Mouse (Mus musculus) activated CD4-positive, CD25-positive, alpha-beta regulatory T cell, adult 9 weeks (primary cell): Measurements from ENCODE around the gene Wdr43. TPM values are rescaled to one million over a fixed set of nuclear protein-coding genes. Genes with fewer than 3 reads are reported as not detected.

ENCODE experiments used
- polyA plus RNA-seq: library from polyadenylated mRNA; unstranded; fragments of 100-300 nt; shearing (Covaris generic); gene quantifications from one replicate; pipeline ENCODE4 v1.2.1, GENCODE M21; 2017

The Wdr43 gene
- 134 TPM for polyA plus RNA-seq

GRCm38 (mm10) chr17:71615638-71616318 is at the start of gene Wdr43:
Wdr43 (plus strand) TSS chr17:71615895.

DNA sequence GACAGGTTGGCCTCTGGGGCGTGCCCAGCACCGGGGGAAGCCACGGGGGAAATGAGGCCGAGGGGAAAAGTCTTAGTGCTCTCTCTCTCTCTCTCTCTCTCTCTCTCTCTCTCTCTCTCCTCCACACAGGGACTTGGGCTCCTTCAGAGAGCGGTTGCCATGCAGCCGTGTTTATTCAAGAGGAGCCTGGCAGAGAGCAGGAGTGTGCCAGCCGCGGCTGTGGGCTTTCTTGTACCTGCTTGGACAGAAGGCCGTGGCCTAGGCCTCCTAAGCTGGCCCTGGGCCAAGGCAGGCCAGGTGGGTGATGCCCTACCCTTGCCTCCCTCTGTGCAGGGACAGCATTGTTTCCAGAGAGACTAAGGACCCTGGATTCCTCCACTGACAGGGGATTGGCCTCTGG is 57.4 kb downstream of the Wdr43 start, which contains the start of gene Togaram2:
TSS of gene Togaram2 (plus strand) at position 170 of the 400 bp plus-strand sequence.

Other genes starting within 250 kb of the Wdr43 start
- 2.4 TPM for gene Gm4707, start 156.0 kb upstream of the Wdr43 start, polyA plus RNA-seq
- gene Smchd1, start 140.6 kb upstream of the Wdr43 start, polyA plus RNA-seq = 99.6 TPM
- gene Ndc80, start 89.0 kb upstream of the Wdr43 start, polyA plus RNA-seq = 14.7 TPM
- 0.32 TPM for gene Spdya, start 63.8 kb upstream of the Wdr43 start, polyA plus RNA-seq
- gene Togaram2, start 57.4 kb downstream of the Wdr43 start, polyA plus RNA-seq = not detected
- gene Pcare, start 137.0 kb downstream of the Wdr43 start, polyA plus RNA-seq = not detected
- gene Clip4, start 152.6 kb downstream of the Wdr43 start, polyA plus RNA-seq = not detected